Mouse (Mus musculus) E14TG2a.4 (cell line): ENCODE measurements around the gene Cyb561.

Source experiments
- H3K27me3 ChIP-seq: 2 replicates; pipeline ENCODE4 v1.6.1; 2014; ENCODE audit warnings: low read length, control low read depth; ENCODE audit not compliant: insufficient read depth
- H3K36me3 ChIP-seq: 2 replicates; pipeline ENCODE4 v1.6.1; 2014; ENCODE audit warnings: low read length, control low read depth; ENCODE audit not compliant: insufficient read depth
- H3K4me1 ChIP-seq: replicated peaks from 2 replicates; pipeline ENCODE4 v1.6.1; 2014; ENCODE audit warnings: low read depth, low read length, control low read depth
- H3K4me3 ChIP-seq: replicated peaks from 2 replicates; pipeline ENCODE4 v1.5.1; 2014; ENCODE audit warnings: mild to moderate bottlenecking, low read length
- H3K9me3 ChIP-seq: 2 replicates; pipeline ENCODE4 v1.6.1; 2014; ENCODE audit warnings: low read length, control low read depth
- CTCF ChIP-seq: conservative IDR thresholded peaks from 2 replicates; pipeline ENCODE4 v1.5.1; 2014; ENCODE audit warnings: low read length
- NANOG ChIP-seq: IDR thresholded peaks from 2 replicates; pipeline ENCODE4 v1.6.1; 2014; ENCODE audit warnings: borderline replicate concordance, low read length, mixed read lengths
- POU5F1 ChIP-seq: IDR thresholded peaks from 2 replicates; pipeline ENCODE4 v1.6.1; 2014; ENCODE audit warnings: low read length, borderline replicate concordance

Gene Cyb561

DNA sequence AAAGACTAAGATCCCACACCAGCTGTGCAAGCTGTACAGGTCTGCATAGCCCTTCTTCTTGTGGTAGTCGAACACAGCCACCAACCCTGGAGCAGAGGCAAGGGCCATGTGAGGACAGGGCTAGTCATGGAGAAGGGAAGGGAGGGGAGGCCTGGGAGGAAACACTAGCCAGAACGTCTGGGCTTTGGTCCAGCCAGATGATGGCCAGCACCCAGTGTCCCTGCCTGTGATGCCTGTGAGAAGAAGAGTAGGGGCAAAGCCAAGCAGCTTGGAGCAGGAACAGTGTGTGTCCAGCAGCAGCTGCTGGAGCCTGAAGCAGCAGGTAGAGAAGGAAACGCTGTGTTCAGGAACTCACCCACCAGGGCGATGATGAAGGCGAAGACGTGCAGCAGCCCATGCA is 16.9 kb downstream of the Cyb561 start:
- TF ChIP-seq NANOG, result no peak
- TF ChIP-seq CTCF, result no peak
- TF ChIP-seq POU5F1, result no peak
- Histone ChIP-seq H3K36me3 (peaks cover 26% of the 10 kb centered on the region), H3K4me1 (peaks cover 41% of the 10 kb centered on the region)

DNA sequence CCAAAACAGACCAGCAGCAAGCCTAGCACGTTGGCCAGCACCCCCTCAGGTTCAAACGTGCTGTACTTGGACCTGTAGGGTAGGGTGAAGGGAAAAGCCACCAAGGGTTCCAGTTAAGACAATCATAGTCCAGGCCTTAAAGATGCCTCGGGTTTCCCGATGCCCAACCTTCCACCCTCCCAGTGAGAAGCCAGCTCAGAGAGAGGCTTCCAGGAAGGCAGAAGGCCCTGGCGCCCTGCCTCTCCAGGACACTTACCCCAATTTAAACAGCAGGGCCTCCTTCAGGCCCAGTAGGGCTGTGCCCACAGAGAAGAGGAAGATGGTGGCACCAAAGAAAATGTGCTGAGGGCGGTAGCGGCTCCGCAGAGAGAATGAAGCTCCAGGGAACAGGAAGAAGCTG is 17.6 kb downstream of the Cyb561 start:
- H3K9me3 ChIP-seq, result no peaks in the 10 kb centered on the region
- no peak for TF ChIP-seq POU5F1
- no peak for TF ChIP-seq NANOG
- TF ChIP-seq CTCF, result no peak
- H3K4me1 ChIP-seq, result peaks cover 41% of the 10 kb centered on the region
- no peak overlapping the region for H3K4me3 ChIP-seq
- H3K27me3 ChIP-seq, result peaks cover 14% of the 10 kb centered on the region; the same call in 1 of the 2 replicates
- peaks cover 26% of the 10 kb centered on the region for H3K36me3 ChIP-seq

More for the DNA sequence above, 16.9 kb downstream of the Cyb561 start:
- no peak overlapping the region for H3K4me3 ChIP-seq
- peaks cover 14% of the 10 kb centered on the region; the same call in 1 of the 2 replicates for H3K27me3 ChIP-seq
- no peaks in the 10 kb centered on the region for H3K9me3 ChIP-seq

DNA sequence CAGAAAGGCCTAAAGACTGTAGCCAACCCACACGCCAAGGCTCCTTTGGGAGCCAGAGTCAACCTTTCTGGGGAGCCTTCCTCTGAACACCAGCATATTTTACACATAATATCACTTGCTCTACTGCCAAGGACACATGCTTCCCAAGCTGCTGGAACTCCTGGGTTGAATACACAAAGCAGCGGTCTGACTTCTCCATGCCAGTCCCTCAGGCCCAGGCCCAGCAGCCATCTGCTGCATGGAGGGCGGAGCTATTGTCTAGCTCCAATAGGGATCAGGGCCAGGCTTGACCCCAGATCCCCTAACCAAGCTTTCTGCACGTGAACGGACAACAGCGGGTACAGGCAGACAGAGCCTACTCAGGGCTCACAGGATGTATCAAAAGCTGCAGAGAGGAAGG is 18.3 kb downstream of the Cyb561 start:
- peaks cover 36% of the 10 kb centered on the region for H3K4me1 ChIP-seq
- TF ChIP-seq NANOG, result no peak
- TF ChIP-seq CTCF, result no peak
- no peak for TF ChIP-seq POU5F1
- peaks cover 26% of the 10 kb centered on the region for H3K36me3 ChIP-seq
- H3K27me3 ChIP-seq, result peaks cover 8% of the 10 kb centered on the region; the same call in 1 of the 2 replicates
- H3K9me3 ChIP-seq, result no peaks in the 10 kb centered on the region
- peak overlapping the region; percentile 20; the same call in 1 of the 2 replicates for H3K4me3 ChIP-seq

DNA sequence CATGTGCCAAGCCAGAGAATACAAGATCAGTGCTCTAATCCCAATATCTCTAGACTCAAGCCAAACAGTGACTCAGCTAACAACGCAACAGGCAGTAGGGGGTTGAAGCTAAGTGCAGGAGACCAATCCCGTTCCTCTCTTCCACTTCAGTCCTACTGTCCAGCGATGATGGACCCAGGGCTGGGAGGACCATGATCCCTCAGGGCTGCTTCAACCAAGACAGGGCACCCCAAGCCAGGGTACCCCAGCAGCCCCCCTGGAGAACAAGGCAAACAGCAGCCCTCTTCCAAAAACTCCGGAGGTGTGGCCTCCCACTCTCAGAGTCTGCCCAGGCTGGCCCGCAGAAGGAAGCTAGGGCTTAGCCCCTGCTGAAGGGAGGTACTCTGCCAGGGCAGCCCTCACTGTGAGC is 18.8 kb downstream of the Cyb561 start:
- TF ChIP-seq POU5F1, result no peak
- TF ChIP-seq CTCF, result no peak
- no peak for TF ChIP-seq NANOG
- Histone ChIP-seq H3K9me3 (no peaks in the 10 kb centered on the region), H3K36me3 (peaks cover 26% of the 10 kb centered on the region), H3K27me3 (peaks cover 7% of the 10 kb centered on the region; the same call in 1 of the 2 replicates), H3K4me1 (peaks cover 31% of the 10 kb centered on the region), H3K4me3 (no peak overlapping the region; the same call in 1 of the 2 replicates)

DNA sequence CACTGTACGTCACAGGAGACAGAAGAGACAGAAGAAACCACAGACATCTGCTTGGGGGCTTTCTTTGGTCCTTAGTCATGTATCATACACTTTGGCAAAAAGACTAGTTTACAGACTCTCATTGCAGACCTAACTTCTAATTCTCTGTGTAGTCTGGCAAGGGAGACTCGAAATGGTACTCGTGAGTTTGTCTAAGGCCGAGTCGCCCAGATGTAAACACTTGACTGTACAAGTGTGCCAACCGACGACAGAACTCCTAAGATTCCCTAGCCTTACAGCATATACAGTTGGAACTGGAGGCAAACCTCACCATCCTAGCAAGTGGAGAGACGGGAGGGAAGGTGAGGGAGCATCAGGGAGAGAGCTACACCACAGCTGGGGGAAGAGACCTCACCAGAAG is 19.4 kb downstream of the Cyb561 start:
- Histone ChIP-seq H3K4me1 (peaks cover 26% of the 10 kb centered on the region), H3K4me3 (no peak overlapping the region), H3K9me3 (no peaks in the 10 kb centered on the region), H3K36me3 (peaks cover 26% of the 10 kb centered on the region), H3K27me3 (peaks cover 7% of the 10 kb centered on the region; the same call in 1 of the 2 replicates)
- TF ChIP-seq POU5F1 (no peak), CTCF (no peak), NANOG (no peak)

DNA sequence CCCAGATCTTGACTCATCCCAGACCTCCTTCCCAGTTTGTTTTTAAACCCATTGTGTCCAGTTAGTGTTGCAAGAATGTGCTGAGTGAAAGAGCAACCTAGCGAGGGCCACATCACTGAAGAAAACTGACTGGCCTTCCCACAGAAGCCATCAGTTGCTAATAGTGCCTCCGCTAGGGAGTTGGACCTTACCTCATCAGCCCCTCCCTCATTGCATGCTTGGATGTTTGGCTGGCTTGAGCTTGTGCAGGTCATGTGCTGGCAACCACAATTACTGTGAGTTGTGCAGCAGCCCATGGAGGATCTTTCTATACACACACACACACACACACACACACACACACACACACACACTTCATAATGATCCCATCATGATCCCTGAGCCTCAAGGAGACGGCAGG is 21.8 kb downstream of the Cyb561 start:
- H3K27me3 ChIP-seq, result peaks cover 10% of the 10 kb centered on the region; the same call in 1 of the 2 replicates

DNA sequence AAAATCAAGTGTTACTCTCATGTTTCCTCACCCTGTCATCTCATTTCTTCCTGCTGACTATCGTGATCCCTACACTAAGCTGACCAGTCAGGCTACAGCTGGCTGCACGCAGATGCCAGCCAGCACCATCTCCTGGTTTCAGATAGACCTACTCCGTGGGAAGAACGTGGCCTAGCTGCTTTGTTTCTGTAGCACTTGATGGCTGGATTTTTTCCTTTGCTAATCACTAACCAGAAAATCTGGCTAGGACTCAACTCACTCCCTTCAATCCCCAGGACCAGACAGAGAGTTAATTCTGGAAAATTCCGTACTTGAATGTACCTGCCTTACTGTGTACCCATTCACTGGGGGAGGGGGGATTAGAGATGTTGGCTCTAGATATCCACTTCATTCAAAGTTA is 25.0 kb downstream of the Cyb561 start:
- TF ChIP-seq POU5F1 (no peak), CTCF (no peak), NANOG (no peak)
- H3K9me3 ChIP-seq, result no peaks in the 10 kb centered on the region
- peaks cover 7% of the 10 kb centered on the region; the same call in 1 of the 2 replicates for H3K4me1 ChIP-seq
- peaks cover 12% of the 10 kb centered on the region; the same call in 1 of the 2 replicates for H3K27me3 ChIP-seq
- H3K36me3 ChIP-seq, result peaks cover 1% of the 10 kb centered on the region; the same call in 1 of the 2 replicates
- no peak overlapping the region for H3K4me3 ChIP-seq

More for the DNA sequence above, 21.8 kb downstream of the Cyb561 start:
- Histone ChIP-seq H3K4me1 (peaks cover 23% of the 10 kb centered on the region), H3K9me3 (no peaks in the 10 kb centered on the region), H3K36me3 (peaks cover 25% of the 10 kb centered on the region), H3K4me3 (no peak overlapping the region)
- TF ChIP-seq NANOG, result no peak
- TF ChIP-seq CTCF, result no peak
- TF ChIP-seq POU5F1, result no peak

DNA sequence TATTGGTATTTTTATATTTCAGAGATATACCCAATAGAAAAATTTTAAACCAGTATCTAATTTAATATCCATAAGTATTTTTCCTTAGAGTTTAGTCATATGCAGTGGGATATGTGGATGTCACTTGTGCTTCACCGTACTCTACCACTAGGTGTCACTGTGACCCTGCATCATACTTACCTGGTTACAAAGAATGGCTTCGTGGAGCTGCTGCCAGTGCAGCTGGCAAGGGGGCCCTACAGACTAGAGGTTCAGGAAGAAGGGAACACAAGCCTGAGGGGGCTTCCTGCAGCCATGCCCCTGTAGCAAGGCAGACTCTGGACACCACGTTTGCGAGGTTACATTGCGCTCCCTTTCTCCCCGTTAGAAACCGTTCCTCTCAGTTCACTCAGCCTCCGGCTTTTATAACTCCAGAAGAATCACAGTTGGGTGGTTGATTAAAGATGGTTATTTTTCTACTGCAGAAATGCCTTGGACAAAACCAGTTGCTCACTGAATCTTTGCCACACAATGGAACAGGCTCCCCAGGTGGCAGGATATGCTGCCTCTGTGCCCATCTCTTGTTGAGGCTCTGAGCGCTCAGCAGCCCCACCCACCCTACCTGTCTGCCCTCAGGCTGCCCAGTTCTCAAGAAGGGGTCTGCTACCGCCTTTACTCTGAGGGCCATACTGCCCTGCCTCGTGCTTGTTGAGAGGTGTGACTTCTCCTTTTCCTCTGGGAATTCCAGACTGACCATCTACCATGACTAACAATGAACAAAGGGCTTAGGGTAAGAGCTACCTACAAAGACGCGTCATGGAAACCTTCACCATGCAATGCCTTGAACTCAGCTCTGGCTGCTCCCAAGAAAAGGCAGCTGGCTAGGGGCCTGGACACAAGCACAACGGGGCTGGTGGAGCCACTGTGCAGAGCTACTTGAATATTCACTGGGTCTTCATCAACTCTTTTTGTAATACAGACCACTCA is 25.8 kb downstream of the Cyb561 start:
- no peak overlapping the region for H3K4me3 ChIP-seq
- H3K36me3 ChIP-seq, result no peaks in the 10 kb centered on the region
- peaks cover 7% of the 10 kb centered on the region; the same call in 1 of the 2 replicates for H3K4me1 ChIP-seq
- H3K27me3 ChIP-seq, result peaks cover 12% of the 10 kb centered on the region; the same call in 1 of the 2 replicates
- TF ChIP-seq POU5F1, result no peak
- TF ChIP-seq CTCF, result peak; percentile 72
- no peaks in the 10 kb centered on the region for H3K9me3 ChIP-seq
